Mouse (Mus musculus): ENCODE data around the gene Astn1.

- TF ChIP-seq EP300 (IDR thresholded peaks at IDR 0.05; ENCODE audit: insufficient read depth, low read depth, low read length) (no peak), CTCF (IDR thresholded peaks at IDR 0.05) (no peak), POLR2A (IDR thresholded peaks at IDR 0.05; ENCODE audit: insufficient read depth, low read depth, low read length) (no peak)
These were observed 339.3 kb downstream of the Astn1 start for GRCm38 (mm10) chr1:158701336-158701735.

All from heart, adult 2 months (tissue).